Mouse (Mus musculus): ENCODE measurements around the gene Aipl1. TPM values are rescaled to one million over a fixed set of nuclear protein-coding genes. Genes with fewer than 3 reads are reported as not detected.

Aipl1 gene
- polyA plus RNA-seq, 2 experiments = 0.28 TPM; not detected in 1

DNA sequence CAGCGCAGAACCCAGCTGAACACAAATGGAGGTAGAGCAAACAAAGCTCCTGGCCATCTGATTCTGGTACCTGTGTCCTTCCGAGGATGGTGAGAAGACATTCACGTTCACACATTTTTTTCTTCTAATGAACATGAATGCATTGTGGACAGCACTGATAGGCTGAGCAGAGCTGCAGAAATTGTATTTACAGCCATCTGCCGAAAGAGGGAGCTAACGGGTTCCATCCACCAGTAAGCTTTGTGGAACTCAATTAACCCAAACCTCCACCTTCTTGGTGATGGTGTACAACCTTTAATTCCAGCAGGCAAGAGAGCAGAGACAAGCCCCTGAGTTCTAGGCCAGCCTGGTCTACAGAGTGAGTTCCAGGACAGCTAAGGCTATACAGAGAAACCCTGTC lies 11.5 kb downstream of the Aipl1 start:
- Histone ChIP-seq H3K9ac (ENCODE audit: low read depth, low read length, severe bottlenecking) (no peak overlapping the region), H3K27me3 (ENCODE audit: control insufficient read depth, insufficient read depth, low read length) (no peaks in the 10 kb centered on the region; the same call in 1 of the 2 replicates), H3K4me2 (replicated peaks; ENCODE audit: low read depth, low read length, severe bottlenecking) (no peak overlapping the region), H3K4me1 (ENCODE audit: control insufficient read depth, insufficient read depth, low read length) (no peaks in the 10 kb centered on the region), H3K4me3 (replicated peaks; ENCODE audit: low read length) (no peak overlapping the region), H3K27ac (replicated peaks; ENCODE audit: low read depth, low read length) (no peak overlapping the region), H3K9me3 (ENCODE audit: control insufficient read depth, low read length) (no peaks in the 10 kb centered on the region), H3K36me3 (ENCODE audit: control insufficient read depth, insufficient read depth, low read length) (no peaks in the 10 kb centered on the region)
- ATAC-seq (ENCODE audit: low FRiP score, low read depth) (no peak), DNase-seq (ENCODE audit: low spot score) (peak; percentile 21)
- WGBS = 40% methylated on average over 5 of the region's 5 CpGs
- no peak for TF ChIP-seq POLR2A (IDR thresholded peaks at IDR 0.05; ENCODE audit: borderline replicate concordance, extremely low read depth, insufficient read depth, insufficient read length)

DNA sequence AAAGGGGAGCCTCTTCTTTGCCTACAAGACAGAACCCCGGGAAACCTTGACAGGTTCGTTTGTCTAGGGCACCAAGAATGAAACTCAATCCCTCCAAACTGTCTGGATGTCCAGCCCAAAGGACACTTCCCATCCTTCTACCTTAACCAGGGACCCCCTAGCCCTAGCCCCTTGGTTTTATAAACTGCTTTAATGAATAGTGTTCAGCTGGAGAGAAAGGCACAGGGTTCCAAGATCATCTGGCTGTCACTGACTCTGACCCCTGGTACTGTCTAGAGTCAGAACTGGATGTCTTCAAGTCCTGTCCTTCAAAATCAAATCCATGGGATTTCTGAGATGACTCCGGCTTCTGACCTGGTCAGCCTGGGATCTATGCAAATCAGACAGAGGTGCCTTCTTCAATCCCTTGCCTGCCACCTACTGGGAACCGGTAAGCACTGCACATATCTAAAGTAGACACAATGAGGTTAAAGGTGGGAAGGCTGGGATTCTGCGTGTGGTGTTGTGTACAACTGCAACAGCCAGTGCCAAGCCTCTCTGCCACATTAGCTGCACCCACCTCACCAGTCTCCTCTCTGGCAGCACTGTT lies 13.0 kb downstream of the Aipl1 start:
- H3K9me3 ChIP-seq (ENCODE audit: control insufficient read depth, low read length) = no peaks in the 10 kb centered on the region
- TF ChIP-seq POLR2A (IDR thresholded peaks at IDR 0.05; ENCODE audit: borderline replicate concordance, extremely low read depth, insufficient read depth, insufficient read length) = no peak
- no peak overlapping the region for H3K4me2 ChIP-seq (replicated peaks; ENCODE audit: low read depth, low read length, severe bottlenecking)
- DNase-seq (ENCODE audit: low spot score) = peak; percentile 28
- H3K9ac ChIP-seq (ENCODE audit: low read depth, low read length, severe bottlenecking) = no peak overlapping the region
- H3K27ac ChIP-seq (replicated peaks; ENCODE audit: low read depth, low read length) = no peak overlapping the region
- no peak for ATAC-seq (ENCODE audit: low FRiP score, low read depth)
- H3K36me3 ChIP-seq (ENCODE audit: control insufficient read depth, insufficient read depth, low read length) = no peaks in the 10 kb centered on the region
- H3K27me3 ChIP-seq (ENCODE audit: control insufficient read depth, insufficient read depth, low read length) = no peaks in the 10 kb centered on the region; the same call in 1 of the 2 replicates
- no peak overlapping the region for H3K4me3 ChIP-seq (replicated peaks; ENCODE audit: low read length)
- 35% methylated on average over 5 of the region's 5 CpGs for WGBS
- H3K4me1 ChIP-seq (ENCODE audit: control insufficient read depth, insufficient read depth, low read length) = no peaks in the 10 kb centered on the region

DNA sequence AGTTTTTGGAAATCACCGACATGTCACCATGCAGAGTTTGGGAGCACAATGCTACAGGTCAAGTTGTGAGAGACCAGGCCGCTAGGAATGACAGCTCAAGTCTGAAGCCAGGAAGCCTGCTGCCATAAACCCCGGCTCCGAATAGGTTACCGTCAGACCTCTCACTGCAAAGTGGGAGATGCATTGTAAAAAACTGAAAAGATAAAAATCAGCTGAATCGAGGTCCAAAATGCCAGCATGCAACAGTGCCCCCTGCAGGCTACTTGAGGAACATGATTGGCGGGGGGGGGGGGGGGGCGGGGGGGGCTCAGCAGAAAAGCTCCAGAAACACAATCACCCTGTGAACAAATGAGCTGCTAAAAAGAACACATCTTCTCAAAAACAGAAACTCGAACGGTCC lies 13.7 kb downstream of the Aipl1 start:
- H3K4me2 ChIP-seq (replicated peaks; ENCODE audit: low read depth, low read length, severe bottlenecking) = no peak overlapping the region
- no peak for ATAC-seq (ENCODE audit: low FRiP score, low read depth)
- H3K27ac ChIP-seq (replicated peaks; ENCODE audit: low read depth, low read length) = no peak overlapping the region
- H3K9me3 ChIP-seq (ENCODE audit: control insufficient read depth, low read length) = no peaks in the 10 kb centered on the region
- H3K27me3 ChIP-seq (ENCODE audit: control insufficient read depth, insufficient read depth, low read length) = no peaks in the 10 kb centered on the region
- H3K9ac ChIP-seq (ENCODE audit: low read depth, low read length, severe bottlenecking) = no peak overlapping the region
- H3K4me1 ChIP-seq (ENCODE audit: control insufficient read depth, insufficient read depth, low read length) = no peaks in the 10 kb centered on the region
- H3K36me3 ChIP-seq (ENCODE audit: control insufficient read depth, insufficient read depth, low read length) = no peaks in the 10 kb centered on the region
- DNase-seq (ENCODE audit: low spot score) = peak; percentile 34
- TF ChIP-seq POLR2A (IDR thresholded peaks at IDR 0.05; ENCODE audit: borderline replicate concordance, extremely low read depth, insufficient read depth, insufficient read length) = no peak
- WGBS = 41% methylated on average over 8 of the region's 10 CpGs
- no peak overlapping the region for H3K4me3 ChIP-seq (replicated peaks; ENCODE audit: low read length)

DNA sequence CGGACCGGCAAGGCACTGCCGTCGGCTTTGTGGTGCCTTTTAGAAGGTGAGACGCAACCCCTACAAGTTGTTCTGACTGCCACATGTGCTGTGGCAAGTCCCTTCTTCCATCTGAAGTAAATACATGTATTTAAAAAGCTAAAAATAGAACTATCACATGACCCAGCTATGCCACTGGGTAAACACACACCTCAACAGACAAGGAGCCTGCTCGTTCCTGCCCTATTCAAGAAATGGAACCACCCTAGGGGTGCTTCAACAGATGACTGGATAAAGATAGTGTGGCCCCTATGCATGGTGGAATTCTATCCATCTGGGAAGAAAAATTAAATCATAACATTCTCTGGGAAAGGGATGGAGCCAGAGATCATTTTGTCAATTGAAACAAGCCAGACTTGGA lies 14.5 kb downstream of the Aipl1 start:
- H3K9ac ChIP-seq (ENCODE audit: low read depth, low read length, severe bottlenecking) = no peak overlapping the region
- H3K27me3 ChIP-seq (ENCODE audit: control insufficient read depth, insufficient read depth, low read length) = no peaks in the 10 kb centered on the region
- no peak for ATAC-seq (ENCODE audit: low FRiP score, low read depth)
- H3K4me2 ChIP-seq (replicated peaks; ENCODE audit: low read depth, low read length, severe bottlenecking) = no peak overlapping the region
- H3K36me3 ChIP-seq (ENCODE audit: control insufficient read depth, insufficient read depth, low read length) = no peaks in the 10 kb centered on the region
- H3K4me3 ChIP-seq (replicated peaks; ENCODE audit: low read length) = no peak overlapping the region
- no peak for TF ChIP-seq POLR2A (IDR thresholded peaks at IDR 0.05; ENCODE audit: borderline replicate concordance, extremely low read depth, insufficient read depth, insufficient read length)
- DNase-seq (ENCODE audit: low spot score) = no peak
- H3K9me3 ChIP-seq (ENCODE audit: control insufficient read depth, low read length) = no peaks in the 10 kb centered on the region
- H3K4me1 ChIP-seq (ENCODE audit: control insufficient read depth, insufficient read depth, low read length) = no peaks in the 10 kb centered on the region
- 70% methylated on average over 6 of the region's 6 CpGs for WGBS
- H3K27ac ChIP-seq (replicated peaks; ENCODE audit: low read depth, low read length) = no peak overlapping the region

DNA sequence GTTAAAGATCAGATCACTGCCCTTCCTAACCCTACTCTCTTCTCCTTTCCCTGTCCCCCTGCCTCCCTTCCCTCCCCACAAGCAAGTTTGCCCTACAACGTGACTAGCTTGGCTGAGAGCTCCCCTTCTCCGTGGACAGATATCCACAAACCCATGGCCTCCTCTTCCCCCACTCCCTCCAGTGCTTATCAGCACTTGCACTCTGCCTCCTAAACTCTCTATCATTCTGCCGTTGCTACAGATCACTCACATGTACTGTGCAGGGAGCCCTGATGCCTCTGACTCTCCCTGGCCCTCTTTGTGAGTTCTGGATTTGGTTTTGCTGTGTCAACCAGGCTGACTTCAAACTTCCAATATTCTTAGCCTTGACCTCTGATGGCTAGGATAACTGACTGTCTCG lies 16.3 kb downstream of the Aipl1 start:
- ATAC-seq (ENCODE audit: low FRiP score, low read depth) (no peak), DNase-seq (ENCODE audit: low spot score) (no peak)
- Histone ChIP-seq H3K27ac (replicated peaks; ENCODE audit: low read depth, low read length) (no peak overlapping the region), H3K4me2 (replicated peaks; ENCODE audit: low read depth, low read length, severe bottlenecking) (no peak overlapping the region), H3K36me3 (ENCODE audit: control insufficient read depth, insufficient read depth, low read length) (no peaks in the 10 kb centered on the region), H3K27me3 (ENCODE audit: control insufficient read depth, insufficient read depth, low read length) (no peaks in the 10 kb centered on the region), H3K4me1 (ENCODE audit: control insufficient read depth, insufficient read depth, low read length) (no peaks in the 10 kb centered on the region), H3K9ac (ENCODE audit: low read depth, low read length, severe bottlenecking) (no peak overlapping the region), H3K4me3 (replicated peaks; ENCODE audit: low read length) (no peak overlapping the region), H3K9me3 (ENCODE audit: control insufficient read depth, low read length) (no peaks in the 10 kb centered on the region)
- WGBS = 78% methylated on average over 4 of the region's 4 CpGs
- no peak for TF ChIP-seq POLR2A (IDR thresholded peaks at IDR 0.05; ENCODE audit: borderline replicate concordance, extremely low read depth, insufficient read depth, insufficient read length)

DNA sequence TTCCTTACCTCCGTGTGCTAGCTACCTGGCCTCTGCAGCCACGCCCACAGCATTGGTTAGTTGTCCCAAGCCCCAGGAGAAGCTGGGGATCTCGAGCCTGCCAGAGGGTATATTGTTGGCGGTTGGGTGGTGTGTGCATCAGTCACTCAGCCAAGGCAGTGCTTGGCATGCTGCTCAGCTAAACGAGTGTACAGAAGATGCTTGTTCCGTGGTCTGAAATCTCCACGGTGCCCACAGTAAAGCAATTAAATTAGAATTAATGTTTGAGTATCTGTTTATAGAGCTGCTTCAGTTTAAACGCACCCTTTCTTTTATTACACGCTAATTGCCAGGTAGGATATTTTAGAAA lies 20.1 kb downstream of the Aipl1 start:
- no peak for TF ChIP-seq POLR2A (IDR thresholded peaks at IDR 0.05; ENCODE audit: borderline replicate concordance, extremely low read depth, insufficient read depth, insufficient read length)

More for the DNA sequence above, 20.1 kb downstream of the Aipl1 start:
- Histone ChIP-seq H3K9me3 (ENCODE audit: control insufficient read depth, low read length) (no peaks in the 10 kb centered on the region), H3K36me3 (ENCODE audit: control insufficient read depth, insufficient read depth, low read length) (no peaks in the 10 kb centered on the region), H3K27me3 (ENCODE audit: control insufficient read depth, insufficient read depth, low read length) (no peaks in the 10 kb centered on the region), H3K4me1 (ENCODE audit: control insufficient read depth, insufficient read depth, low read length) (no peaks in the 10 kb centered on the region), H3K4me2 (replicated peaks; ENCODE audit: low read depth, low read length, severe bottlenecking) (no peak overlapping the region), H3K9ac (ENCODE audit: low read depth, low read length, severe bottlenecking) (no peak overlapping the region), H3K27ac (replicated peaks; ENCODE audit: low read depth, low read length) (no peak overlapping the region), H3K4me3 (replicated peaks; ENCODE audit: low read length) (no peak overlapping the region)
- no peak for DNase-seq (ENCODE audit: low spot score)
- 59% methylated on average over 9 of the region's 9 CpGs for WGBS
- no peak for ATAC-seq (ENCODE audit: low FRiP score, low read depth)
